Mouse (Mus musculus) heart, adult 2 months (tissue): ENCODE results near the gene Chkb.

Experiments used
- CTCF ChIP-seq: fragments of 200-600 bp; IDR thresholded peaks from 2 replicates; pipeline ENCODE4 v1.8.1; 2022; ENCODE audit warnings: antibody characterized with exemption, mild to moderate bottlenecking, moderate library complexity
- POLR2A ChIP-seq: fragments of 200-500 bp; IDR thresholded peaks from 2 replicates; pipeline ENCODE4 v1.6.1; 2011; ENCODE audit warnings: mild to moderate bottlenecking, low read depth, low read length, control low read depth; ENCODE audit not compliant: insufficient read depth

DNA sequence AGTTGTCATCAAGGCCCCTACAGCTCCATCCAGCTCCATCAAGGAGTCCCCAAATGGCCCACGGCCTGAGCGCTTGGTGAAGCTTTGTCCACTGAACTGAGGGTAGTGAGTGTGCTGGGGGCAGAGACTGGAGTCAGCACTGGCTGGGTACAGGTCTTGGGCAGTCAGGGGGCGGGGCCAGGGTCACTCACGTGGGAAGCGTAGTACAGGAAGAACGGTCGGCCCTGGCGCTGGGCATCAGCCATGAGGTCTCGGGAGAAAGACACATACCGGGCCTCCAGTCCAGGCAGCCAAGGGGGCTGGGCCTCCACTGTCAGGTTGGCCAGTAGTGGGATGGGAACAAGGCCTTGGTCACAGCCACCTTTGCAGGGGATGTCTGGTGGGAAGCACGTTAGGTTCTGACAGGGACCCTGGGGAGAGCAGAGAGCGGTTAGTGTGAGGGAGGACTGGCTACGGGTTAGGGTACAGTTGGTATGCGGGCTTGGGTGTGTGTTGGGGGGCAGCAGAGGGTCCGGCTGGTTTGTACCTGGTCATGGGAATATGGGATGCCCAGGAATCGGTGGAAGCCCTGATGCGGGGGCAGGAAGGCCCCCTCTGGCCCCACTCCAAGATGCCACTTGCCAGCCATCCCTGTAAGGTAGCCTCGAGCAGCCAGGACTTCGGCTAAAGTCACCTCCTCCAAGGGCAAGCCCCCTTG, 45.0 kb upstream of the Chkb start:
- TF ChIP-seq CTCF = no peak
- no peak for TF ChIP-seq POLR2A
